Mouse (Mus musculus) activated CD4-positive, CD25-positive, alpha-beta regulatory T cell, adult 4 months (primary cell): Measurements from ENCODE around the gene Mthfr. TPM values are rescaled to one million over a fixed set of nuclear protein-coding genes. Genes with fewer than 3 reads are reported as not detected.
A peak's percentile ranks its signal among the peaks of the same experiment; 100 is the strongest.
"Not testable (repeated sequence)": the region's sequence is repeated elsewhere in the genome, so short reads cannot be mapped to it uniquely, and the experiment has no call there.

Experiments
- ATAC-seq: one replicate; pipeline ENCODE4 v1.8.0; 2017
- polyA plus RNA-seq, 2 experiments: library from polyadenylated mRNA; unstranded; fragments of 100-300 nt; shearing (Covaris generic); gene quantifications; one replicate each; pipeline ENCODE4 v1.2.1; 2017

The Mthfr gene
- polyA plus RNA-seq, 2 experiments from 2014 or later, result 6.0 to 12.9 TPM

DNA sequence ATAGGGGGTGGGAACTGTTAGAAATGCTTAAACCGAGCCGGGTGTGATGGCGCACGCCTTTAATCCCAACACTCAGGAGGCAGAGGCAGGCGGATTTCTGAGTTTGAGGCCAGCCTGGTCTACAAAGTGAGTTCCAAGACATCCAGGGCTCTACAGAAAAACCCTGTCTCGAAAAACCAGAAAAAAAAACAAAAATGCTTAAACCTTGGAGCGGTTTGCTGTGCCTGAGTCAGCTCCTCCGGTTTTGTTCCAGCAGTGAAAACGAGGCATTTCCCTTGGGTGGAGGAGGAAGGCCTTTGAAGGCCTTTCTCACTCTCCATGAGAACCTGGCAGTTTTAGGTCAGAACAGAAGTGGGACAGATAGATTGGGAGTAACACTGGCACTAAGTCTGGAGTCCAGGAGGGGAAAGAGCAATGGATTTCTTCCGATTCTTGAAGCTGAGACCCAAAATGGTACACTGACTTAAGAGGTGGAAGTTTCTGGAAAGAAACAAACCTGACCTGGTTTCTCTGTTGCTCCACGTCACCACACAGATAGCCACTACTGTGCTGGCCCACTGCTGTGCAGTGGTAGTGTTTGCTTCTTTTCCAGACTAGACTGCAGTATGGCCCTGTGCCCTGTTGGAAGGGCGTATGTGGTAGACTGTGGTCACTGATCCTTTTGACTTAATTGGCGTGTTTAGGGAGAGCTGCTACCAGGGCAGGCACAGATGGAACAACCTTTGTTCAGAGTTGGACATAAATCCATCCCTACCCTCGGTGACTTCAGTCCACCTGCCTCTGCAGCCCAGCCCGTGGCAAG lies 1.4 kb downstream of the Mthfr start:
- ATAC-seq, result no peak

DNA sequence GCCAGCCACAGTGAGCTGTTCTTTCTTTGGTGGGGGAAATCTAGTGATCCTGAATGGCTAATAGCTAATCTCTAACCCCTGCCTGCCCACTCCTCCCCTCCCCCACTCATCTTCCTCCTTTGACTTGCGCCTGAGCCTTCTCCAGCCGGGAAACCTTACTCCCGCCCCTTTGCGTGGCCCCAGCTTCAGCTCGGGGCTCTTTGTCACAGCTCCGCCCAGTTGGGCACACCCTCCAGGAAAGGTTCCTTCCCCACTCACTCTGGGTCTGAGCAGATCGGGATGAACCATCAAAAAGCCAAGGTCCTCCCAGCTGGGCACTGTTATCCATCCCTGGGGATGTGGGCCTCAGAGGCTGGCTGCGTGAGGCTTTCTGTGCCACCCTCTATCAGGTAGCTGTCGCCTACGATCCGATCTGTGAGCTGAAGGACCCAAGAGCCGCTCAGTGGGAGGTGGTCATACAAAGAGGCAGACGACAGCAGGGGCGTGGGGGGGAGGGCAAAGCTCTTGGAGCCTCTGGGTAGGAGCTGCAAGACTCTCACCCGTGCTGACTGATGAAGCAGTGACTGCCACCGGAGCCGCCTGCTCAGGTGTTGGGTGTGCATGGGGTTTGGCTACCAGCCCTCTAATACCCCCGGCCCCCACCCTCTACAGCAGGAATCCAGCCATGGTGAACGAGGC lies 2.2 kb downstream of the Mthfr start:
- ATAC-seq, result no peak

GRCm38 (mm10) chr4:148041611-148042191 lies 2.8 kb downstream of the Mthfr start:
- peak; percentile 5 for ATAC-seq

- not testable (repeated sequence) for ATAC-seq
Observed at GRCm38 (mm10) chr4:148043327-148043726, 4.5 kb downstream of the Mthfr start.

- ATAC-seq, result no peak
Observed at GRCm38 (mm10) chr4:148044113-148044512, 5.2 kb downstream of the Mthfr start.

DNA sequence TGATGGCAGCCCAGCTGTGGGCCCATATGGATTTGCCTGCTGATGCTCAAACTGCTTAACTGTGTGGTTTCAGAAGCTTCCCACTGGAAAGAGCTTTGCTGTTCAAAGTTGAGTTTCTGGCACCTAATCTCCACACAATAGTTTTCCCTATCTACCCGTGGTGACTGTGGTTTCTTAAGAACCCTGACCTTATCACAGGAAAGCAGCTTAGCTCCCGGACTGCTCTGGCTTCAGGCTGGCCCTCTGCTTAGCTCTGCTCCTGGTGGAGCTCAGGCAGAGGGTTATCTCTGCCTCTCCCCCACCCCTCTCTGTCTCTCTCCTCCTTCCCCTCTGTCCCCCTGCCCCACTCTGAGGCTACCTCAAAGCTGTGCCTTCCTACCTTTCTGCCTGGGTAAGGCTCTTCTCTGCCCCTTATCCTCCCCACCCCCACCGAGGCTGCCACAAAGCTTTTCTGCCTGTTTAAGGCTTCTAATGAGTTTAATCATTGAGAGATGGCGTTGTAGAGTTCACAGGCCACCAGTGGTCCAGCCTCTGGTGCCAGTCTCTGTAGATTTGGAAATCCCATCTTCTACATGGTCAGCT lies 7.7 kb downstream of the Mthfr start:
- no peak for ATAC-seq

- ATAC-seq, result not testable (repeated sequence)
Observed at GRCm38 (mm10) chr4:148050396-148050914, 11.6 kb downstream of the Mthfr start.

DNA sequence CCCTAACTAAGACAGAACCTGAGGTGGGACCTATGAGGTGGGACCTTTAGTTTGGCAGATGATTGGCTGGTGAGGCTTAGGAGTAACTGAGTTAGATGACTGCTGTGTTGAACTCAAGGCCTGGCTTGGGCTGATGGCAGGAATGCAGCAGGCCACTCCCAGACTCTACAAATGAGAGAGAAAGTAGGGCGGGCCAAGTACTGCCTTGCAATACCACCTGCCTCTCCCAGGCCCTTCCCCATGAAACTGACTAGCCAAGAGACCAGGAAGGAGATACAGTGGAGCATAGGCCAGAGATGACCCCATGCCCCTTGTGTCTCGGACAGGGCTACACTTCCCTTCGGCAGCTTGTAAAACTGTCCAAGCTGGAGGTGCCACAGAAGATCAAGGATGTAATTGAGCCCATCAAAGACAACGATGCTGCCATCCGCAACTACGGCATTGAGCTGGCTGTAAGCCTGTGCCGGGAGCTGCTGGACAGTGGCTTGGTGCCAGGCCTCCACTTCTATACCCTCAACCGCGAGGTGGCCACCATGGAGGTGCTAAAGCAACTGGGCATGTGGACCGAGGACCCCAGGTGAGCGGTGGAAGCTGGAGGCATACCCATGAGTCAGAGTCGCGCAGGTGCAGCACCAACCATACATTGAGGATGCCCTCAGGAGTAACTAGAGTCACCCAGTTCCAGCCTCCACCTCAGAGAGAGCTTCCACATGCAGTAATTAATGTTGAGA lies 12.3 kb downstream of the Mthfr start:
- ATAC-seq, result no peak

DNA sequence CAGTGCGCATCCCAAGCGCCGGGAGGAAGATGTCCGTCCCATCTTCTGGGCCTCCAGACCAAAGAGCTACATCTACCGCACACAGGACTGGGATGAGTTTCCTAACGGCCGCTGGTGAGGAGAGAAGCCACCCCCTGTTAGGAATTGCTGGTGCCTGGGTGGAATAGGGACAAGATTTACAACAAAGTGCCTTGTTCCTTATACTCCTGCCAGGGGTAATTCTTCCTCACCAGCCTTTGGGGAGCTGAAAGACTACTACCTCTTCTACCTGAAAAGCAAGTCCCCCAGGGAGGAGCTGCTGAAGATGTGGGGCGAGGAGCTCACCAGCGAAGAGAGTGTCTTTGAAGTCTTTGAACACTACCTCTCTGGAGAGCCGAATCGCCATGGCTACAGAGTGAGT lies 13.0 kb downstream of the Mthfr start:
- ATAC-seq, result no peak

DNA sequence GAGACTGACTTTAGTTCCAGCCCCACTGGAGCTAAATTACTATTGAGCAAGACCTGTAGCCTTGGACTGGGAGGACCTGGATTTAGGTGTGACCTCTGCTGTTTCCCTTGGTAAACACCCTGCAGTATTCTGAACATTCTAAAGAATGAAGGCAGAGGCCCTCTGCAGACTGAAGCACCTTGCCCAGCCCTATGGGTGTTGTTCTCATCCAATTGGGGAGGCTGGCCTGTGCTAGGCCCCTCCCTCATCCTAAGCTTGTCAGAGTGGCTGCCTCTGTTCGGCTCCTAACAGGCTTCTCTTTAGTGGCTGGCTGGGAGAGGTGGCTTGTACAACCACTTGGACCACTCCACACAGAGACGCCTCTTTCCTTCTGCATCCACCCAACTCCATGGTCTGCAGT lies 14.1 kb downstream of the Mthfr start:
- ATAC-seq, result no peak

DNA sequence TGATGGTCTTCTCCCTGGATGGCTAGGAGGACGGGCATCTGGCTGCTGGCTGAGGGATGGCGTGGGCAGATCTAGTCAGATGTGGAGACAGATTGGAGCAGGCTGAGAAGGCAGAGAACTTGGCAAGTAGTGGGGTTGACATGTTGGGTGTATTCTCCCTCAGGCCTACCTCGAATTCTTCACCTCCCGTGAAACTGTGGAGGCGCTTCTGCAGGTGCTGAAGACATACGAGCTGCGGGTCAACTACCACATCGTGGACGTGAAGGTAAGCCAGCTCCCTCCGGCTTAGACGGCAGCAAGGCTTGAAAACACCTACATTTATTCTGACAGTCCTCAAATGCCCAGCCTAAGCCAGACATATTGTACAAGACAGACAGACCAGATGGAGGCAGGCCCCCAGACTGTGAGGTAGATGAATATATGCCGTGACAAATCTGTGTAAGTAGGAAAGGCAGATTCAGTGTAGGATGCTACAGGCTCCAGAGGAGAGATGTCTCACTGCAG lies 14.6 kb downstream of the Mthfr start:
- no peak for ATAC-seq

DNA sequence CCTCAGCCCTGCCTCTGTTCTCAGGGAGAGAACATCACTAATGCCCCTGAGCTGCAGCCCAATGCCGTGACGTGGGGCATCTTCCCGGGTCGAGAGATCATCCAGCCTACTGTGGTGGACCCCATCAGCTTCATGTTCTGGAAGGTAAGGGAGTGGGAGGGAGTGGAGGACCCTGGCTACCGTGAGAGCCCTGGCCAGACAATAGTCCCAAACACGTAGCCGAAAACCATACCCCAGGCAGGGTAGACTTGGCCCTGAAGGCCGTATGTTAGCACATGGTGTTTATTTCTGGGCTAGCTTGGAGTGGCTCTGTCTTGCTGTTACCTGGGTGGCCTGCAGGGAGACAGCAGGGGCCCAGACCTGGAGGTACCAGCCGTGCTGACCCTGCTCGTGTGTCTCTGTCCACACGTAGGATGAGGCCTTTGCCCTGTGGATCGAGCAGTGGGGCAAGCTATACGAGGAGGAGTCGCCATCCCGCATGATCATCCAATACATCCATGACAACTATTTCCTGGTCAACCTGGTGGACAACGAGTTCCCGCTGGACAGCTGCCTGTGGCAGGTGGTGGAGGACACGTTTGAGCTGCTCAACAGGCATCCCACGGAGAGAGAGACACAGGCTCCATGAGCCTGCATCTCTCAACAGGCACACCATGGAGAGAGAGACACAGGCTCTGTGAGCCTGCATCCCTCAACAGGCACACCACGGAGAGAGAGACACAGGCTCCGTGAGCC lies 16.3 kb downstream of the Mthfr start:
- ATAC-seq, result no peak

- no peak for ATAC-seq
Observed at GRCm38 (mm10) chr4:148056246-148056645, 17.4 kb downstream of the Mthfr start.

DNA sequence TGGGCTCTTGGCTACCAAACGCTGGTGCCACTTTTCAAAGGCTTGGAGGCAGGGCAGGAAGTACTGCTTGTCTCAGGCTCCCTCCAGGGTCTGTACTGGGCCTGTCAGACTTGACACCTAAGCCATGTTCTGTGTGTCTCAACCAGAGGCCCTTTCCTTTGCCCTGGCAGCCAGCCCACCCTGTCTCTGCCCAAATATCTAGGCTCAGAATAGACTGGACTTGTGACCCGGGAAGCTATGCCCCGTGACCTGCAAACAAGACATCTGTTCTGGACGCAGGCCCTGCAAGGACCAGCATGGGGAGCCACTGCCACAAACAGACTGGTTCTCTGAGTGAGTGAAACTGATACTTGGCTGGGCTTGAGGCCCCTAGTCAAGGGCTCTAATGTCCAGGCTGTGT lies 17.9 kb downstream of the Mthfr start:
- no peak for ATAC-seq

DNA sequence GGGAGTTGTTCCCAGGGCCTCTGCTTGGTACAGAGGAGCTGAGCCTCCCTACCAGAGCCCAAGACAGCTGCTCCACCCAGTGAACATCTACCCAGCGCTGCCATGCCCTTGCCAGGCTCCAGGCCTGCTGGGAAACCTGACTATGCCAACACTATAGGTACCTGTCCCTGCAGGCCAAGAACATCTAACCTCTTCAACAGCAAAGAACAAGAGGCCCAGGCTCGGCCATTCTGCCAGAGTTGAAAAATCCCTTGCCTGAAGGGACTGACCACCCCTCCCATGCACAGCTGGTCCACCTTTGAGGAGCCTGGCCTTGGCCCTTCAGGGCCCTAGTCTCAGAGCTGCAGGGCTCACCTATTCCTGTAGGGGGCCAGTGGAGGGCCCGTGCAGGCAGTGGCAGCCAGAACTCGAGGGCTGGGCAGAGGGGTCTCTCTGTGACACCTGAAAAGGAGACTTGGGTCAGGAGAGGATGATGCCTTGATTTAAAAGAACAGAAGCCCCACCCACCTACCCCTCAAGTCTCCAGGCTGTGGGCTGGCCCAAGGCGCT lies 18.9 kb downstream of the Mthfr start:
- no peak for ATAC-seq

DNA sequence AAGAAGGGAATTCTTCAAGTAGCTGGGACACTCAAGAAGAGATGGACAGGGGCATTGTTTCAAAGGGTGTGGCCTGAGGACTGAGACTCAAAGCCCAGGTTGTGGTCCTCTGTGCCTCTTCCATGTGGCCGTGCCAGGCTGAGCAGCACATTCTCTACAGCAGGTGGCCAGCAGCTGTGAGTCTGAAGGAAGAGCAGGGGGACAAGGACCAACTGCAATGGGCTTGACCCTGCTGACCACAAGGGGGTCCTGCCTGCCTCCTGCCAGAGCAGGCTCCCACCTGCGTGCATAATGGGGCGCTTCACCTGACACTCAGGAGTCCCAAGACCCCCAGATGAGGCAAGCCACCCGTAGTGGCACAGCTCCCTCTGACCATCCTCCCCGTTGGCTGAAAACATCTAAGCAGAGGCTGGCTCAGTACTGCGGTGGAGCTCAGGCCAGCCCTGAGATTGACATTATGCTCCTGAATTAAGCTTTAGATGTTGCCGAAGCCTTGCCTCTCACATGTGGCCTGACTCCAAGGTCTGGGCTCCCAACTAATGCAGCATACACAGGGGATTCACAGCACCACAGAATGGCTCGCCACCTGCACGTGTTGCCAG lies 19.4 kb downstream of the Mthfr start:
- no peak for ATAC-seq

DNA sequence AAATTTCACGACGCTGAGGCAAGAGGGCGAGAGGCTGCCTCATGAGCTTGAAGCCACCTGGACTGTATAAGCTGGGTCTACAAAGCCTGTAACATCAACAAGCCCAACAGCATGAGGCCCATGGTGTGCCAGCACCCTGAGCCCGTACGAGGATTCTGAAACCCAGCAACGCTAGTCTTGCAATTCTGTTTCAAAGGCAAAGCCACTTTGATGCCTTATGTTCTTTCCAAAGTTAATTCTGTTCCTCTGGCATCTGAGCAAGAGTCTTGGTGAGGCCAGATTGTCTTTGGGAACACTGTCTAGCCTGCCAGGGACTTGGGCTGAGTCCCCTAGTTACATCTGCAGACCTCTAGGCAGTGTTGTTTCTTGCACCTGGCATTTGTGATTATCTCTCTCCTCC lies 20.1 kb downstream of the Mthfr start:
- ATAC-seq, result no peak

GRCm38 (mm10) chr4:148060120-148061085 lies 21.5 kb downstream of the Mthfr start:
- ATAC-seq, result no peak

DNA sequence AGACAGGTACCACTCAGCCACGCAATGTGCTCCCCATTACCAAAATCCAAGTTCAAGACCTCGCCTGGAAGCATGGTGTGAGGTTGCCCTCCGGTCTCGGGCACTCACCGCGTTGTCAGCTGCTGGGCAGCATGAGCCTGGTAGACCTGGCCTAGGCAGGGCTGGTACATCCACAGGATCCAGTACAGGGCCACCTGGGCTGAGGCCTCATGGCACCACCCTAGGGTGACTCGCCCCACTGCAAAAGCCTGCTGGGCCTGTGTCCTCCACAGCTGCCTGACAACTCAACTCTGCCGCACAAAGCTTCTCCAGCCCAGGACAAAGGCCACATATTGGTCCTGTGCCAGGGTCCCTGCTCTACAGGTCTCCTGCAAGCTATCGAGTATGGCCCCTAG lies 22.2 kb downstream of the Mthfr start:
- no peak for ATAC-seq
